Mouse (Mus musculus) heart, postnatal 36 days (tissue): ENCODE results near the gene F13a1. TPM values are rescaled to one million over a fixed set of nuclear protein-coding genes. Genes with fewer than 3 reads are reported as not detected.

Experiments
- DNase-seq, 2 experiments: peaks; one replicate each; pipeline ENCODE4 v3.0.0; 2021 to 2022
- intact Hi-C: fragments of 180-260 bp; cut with DNase I; formaldehyde crosslinking; loops from one replicate; pipeline ENCODE4 v1.15.1; 2025
- total RNA-seq, 2 experiments: library from RNA; stranded (reverse); gene quantifications; 2 replicates each; pipeline ENCODE4 v1.2.3; 2021

Gene F13a1
- 10 to 100 TPM; 24.5 to 38.0 TPM for total RNA-seq

GRCm38 (mm10) chr13:37050126-37050525, at the start of gene F13a1:
Gene F13a1 (minus strand): TSS chr13:37050244.
- DNase-seq, result no peak
- intact Hi-C loops, result no loop called here

DNA sequence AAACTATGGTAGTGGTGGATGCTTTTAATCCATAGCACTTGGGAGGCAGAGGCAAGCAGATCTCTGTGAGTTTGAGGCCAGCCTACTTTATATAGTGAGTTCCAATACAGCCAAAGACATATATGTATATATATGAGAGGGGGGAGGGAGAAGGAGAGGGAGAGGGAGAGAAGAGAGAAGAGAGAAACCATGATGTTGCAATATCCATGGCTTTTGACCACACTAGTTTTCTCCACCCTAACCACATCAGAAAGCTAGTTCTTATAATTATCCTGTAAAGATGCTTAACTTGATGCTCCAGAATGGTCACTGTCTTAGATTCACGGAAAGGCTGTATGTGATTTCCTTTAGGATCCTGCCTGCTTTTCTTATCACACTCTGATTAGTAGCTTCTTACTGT, 41.6 kb upstream of the F13a1 start:
- no peak for DNase-seq

GRCm38 (mm10) chr13:37089104-37089503, 39.1 kb upstream of the F13a1 start:
- intact Hi-C loops, result no loop called here
- DNase-seq, result no peak

More for the DNA sequence above, 41.6 kb upstream of the F13a1 start:
- intact Hi-C loops, result no loop called here

GRCm38 (mm10) chr13:37081506-37082241, 31.6 kb upstream of the F13a1 start:
- intact Hi-C loops, result no loop called here
- DNase-seq, result no peak

- intact Hi-C loops, result no loop called here
- DNase-seq, result no peak
These were observed 21.3 kb upstream of the F13a1 start for GRCm38 (mm10) chr13:37071390-37071789.

- no peak for DNase-seq
- intact Hi-C loops, result no loop called here
These were observed 20.8 kb upstream of the F13a1 start for GRCm38 (mm10) chr13:37070824-37071223.

DNA sequence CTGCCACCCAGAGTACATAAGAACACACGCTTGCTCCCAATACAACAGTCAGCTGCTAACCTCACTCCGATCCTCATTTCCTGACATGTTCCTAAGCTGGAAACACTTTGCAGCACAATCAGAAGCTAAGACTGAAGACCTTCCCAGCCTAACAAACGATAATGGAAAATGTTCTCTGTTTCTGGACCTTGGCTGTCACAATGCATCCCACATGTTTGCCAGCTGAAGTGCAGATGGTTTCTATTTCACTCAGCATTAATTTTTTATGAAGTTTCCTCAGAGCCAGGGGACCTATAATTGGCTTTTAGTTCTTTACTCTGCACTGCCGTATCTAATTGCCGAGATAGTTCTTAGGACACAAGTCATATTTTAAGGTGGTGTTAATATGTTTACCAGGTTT, 10.8 kb upstream of the F13a1 start:
- DNase-seq, result peak in 1 of 2 experiments; percentile 17
- intact Hi-C loops, result no loop called here

- intact Hi-C loops, result no loop called here
- peak; percentile 33 to 38 for DNase-seq
These were observed 6.6 kb upstream of the F13a1 start for GRCm38 (mm10) chr13:37056662-37057061.

GRCm38 (mm10) chr13:37049631-37050030, 413 bp downstream of the F13a1 start:
- DNase-seq, result no peak
- intact Hi-C loops, result no loop called here

- intact Hi-C loops, result no loop called here
- peak; percentile 18 to 30 for DNase-seq
These were observed 1.0 kb downstream of the F13a1 start for GRCm38 (mm10) chr13:37049018-37049417.

- intact Hi-C loops, result no loop called here
- DNase-seq, result peak; percentile 30 to 43
These were observed 5.0 kb downstream of the F13a1 start for GRCm38 (mm10) chr13:37045005-37045404.

DNA sequence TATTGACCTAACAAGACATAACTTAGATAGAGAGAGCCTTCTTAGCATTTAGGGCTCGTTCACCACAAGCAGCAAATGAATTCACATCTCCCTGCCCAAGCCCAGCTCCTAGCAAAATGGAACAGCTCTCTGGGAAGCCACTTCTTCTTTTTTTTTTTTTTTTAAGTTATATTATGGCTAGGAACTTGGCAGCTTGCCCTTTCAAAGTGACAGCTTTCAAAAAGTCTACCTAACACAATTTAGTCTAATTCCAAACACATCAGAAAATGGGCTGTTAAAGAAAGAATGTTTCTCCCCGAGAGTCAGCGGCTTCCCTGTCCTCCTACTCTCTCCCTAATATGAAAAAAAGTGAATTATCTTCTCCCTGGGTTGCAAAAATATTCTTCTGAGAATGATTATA, 15.3 kb downstream of the F13a1 start:
- intact Hi-C loops, result no loop called here
- no peak for DNase-seq

- no peak for DNase-seq
- intact Hi-C loops, result no loop called here
These were observed 24.0 kb downstream of the F13a1 start for GRCm38 (mm10) chr13:37025996-37026579.

- intact Hi-C loops, result no loop called here
- no peak for DNase-seq
These were observed 28.5 kb downstream of the F13a1 start for GRCm38 (mm10) chr13:37021575-37021974.

DNA sequence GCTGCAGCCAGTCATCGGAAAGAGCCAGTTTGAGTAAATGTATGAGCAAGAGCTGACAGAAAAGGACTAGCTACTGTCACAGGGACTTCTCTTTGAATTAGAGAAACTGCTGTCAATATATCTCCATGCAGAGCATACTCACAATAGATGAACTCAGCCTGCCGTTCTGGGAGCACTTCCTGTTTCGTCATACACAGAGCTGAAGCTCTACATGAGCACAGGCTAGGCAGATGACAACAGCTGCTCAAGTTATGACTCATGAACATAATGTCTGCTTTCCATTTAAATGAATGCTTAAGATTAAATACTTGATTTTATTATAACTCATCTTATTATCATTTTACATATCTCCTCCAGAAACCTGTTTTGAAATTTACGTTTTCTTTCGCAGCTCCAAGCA, 39.3 kb downstream of the F13a1 start:
- DNase-seq, result no peak
- intact Hi-C loops, result no loop called here

- intact Hi-C loops, result no loop called here
- no peak for DNase-seq
These were observed 43.8 kb downstream of the F13a1 start for GRCm38 (mm10) chr13:37006224-37006623.

- DNase-seq, result no peak
- intact Hi-C loops, result no loop called here
These were observed 50.8 kb downstream of the F13a1 start for GRCm38 (mm10) chr13:36999210-36999705.

DNA sequence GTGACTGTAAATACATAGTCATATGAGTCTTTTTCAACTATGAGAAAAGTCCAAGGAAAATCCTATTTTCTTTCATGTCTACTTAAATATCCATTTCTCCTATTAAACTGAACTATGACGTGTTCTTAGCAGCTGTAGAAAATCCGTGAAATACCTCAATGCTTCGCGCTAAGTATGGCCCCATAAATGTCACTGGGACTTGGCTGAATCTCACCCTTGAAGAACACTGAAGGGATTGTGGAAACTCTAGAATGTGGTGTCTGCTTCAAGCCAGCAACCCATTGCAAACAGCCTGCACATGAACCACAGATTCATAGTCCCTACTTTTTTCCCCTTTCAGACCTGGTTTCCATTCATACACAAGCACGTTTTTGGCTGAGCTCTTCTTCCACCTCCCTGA, 56.5 kb downstream of the F13a1 start:
- intact Hi-C loops, result no loop called here
- DNase-seq, result no peak

DNA sequence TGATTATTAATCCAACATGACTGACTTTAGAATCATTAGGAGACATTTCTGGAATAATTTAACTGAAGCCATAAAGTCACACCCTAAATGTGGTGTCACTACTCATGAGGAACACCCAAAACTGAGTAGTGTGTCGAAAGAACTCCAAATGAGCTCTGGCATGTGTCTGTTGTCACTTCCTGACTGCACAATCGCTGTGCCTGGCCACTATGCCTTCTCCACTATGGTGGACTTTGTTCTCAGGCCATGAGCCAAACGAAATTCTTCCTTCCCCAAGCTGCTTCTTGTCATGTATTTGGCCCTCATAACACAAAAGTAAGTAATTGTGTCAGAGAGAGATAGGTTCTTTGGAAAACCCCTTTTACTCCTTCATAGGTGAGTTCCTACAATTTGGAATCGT, 61.7 kb downstream of the F13a1 start:
- intact Hi-C loops, result no loop called here
- no peak for DNase-seq

DNA sequence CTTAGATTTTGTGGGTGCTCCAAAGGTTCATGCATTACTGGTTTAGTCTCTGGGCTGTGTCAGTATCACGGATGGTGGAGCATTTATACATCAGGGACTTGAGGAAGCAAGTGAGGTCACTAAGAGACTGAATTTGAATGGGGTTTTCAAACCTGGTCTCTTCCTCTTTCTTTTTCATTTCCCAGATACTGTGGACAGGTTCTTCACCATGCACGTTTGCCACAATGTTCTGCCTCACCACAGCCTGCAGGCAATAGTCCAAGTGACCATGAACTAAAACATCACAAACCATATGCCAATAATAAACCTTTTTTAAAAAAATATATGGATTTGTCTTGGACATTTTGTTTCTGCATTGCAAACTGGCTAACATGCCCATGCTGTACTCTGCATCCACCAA, 77.0 kb downstream of the F13a1 start:
- intact Hi-C loops, result no loop called here
- DNase-seq, result no peak

GRCm38 (mm10) chr13:36972226-36972625, 77.8 kb downstream of the F13a1 start:
- intact Hi-C loops, result no loop called here
- no peak for DNase-seq

DNA sequence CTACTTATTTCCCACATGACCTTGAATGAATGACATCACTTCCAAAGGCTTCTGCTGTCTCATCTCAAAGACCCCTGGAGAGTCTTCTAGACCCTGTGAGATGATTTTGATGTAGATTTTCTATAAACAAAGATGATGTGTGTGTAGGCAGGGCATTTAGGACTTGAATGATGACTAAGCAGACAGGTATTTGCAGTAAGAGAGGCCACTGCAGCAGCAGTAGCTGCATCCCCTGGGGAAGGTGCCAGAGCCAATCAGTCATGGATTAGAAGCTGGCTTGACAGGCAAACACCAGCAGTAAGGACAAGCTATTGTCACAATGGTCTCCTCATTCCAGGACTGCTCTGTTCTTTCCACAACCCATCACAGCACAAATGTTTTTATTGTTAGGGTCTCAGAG, 87.1 kb downstream of the F13a1 start:
- intact Hi-C loops, result no loop called here
- no peak for DNase-seq
